ENCODE assay signal across 8 mouse cellular contexts in the genomic region with DNA sequence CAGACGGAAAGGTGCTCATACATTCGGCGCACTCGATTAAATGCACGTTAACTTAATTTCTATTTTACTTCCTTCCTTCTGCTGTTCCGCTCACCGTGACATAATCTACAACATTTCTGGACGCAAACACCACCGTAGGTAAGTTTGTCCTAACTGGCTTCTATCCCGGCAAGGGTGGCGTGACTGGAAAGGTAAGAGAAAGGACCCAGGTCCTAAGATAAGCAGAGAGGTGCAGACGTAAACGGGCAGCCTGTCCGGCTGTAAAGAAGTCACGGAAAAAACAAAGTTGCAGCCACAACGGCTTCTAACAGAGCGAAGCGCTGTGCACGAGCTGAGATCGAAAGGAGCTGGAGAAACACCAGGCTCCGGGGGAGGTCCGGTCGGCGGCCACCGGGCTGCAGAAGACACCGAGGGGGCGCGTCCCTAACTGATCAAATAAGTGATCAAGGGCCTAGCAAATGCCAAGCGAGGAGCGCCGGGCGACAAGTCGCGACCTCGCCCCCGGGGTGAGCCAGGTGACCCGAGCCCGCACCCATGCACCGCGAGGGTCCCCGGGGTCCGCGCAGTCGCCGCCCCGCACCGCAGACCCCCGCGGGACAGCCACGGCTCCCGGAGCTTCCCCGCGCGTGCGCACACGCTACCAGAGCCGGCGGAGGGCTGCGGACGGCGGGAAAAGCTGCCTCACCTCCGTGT. TPM values are rescaled to one million over a fixed set of nuclear protein-coding genes. Genes with fewer than 3 reads are reported as not detected.
DNase-seq lines count a peak whose midpoint lies in the region; ATAC-seq and TF ChIP-seq lines count a peak whose summit lies in the region.

No protein-coding gene starts in this region.

- H3K36me3 ChIP-seq in kidney, embryonic 16.5 days (ENCODE audit: insufficient read depth, low read length): 0 out of 2 replicates have a peak, but pooled peaks cover 4% of the 10 kb centered on the region
- H3K36me3 ChIP-seq in G1E (replicated peaks): peaks cover 10% of the 10 kb centered on the region
- H3K36me3 ChIP-seq in embryonic facial prominence, embryonic 15.5 days: peaks cover 14% of the 10 kb centered on the region
- H3K36me3 ChIP-seq in limb, embryonic 10.5 days: peaks cover 24% of the 10 kb centered on the region
- H3K36me3 ChIP-seq in midbrain, postnatal 0 days (ENCODE audit: insufficient read depth, low read length): no peaks in the 10 kb centered on the region

- intact Hi-C loops in left cerebral cortex, postnatal 4 days (cut with DNase I): no loop called here

- peaks cover 19% of the 10 kb centered on the region for H3K4me1 ChIP-seq in kidney, embryonic 16.5 days (ENCODE audit: insufficient read depth, low read length)
- peaks cover 31% of the 10 kb centered on the region for H3K4me1 ChIP-seq in G1E (ENCODE audit: insufficient read depth, low read depth, low read length)
- peaks cover 21% of the 10 kb centered on the region for H3K4me1 ChIP-seq in embryonic facial prominence, embryonic 15.5 days
- H3K4me1 ChIP-seq in limb, embryonic 10.5 days: peaks cover 20% of the 10 kb centered on the region
- H3K4me1 ChIP-seq in midbrain, postnatal 0 days (ENCODE audit: insufficient read depth, low read length): peaks cover 2% of the 10 kb centered on the region; the same call in 1 of the 2 replicates

- ATAC-seq in kidney, embryonic 16.5 days (ENCODE audit: low FRiP score, low TSS enrichment): peak; percentile 72
- no peak for ATAC-seq in G1E (ENCODE audit: extremely low read depth, insufficient number of reproducible peaks, low FRiP score, poor library complexity, severe bottlenecking)
- ATAC-seq in embryonic facial prominence, embryonic 15.5 days (ENCODE audit: insufficient number of reproducible peaks, low FRiP score, low TSS enrichment, low read depth): peak; percentile 65
- peak; percentile 72 for ATAC-seq in midbrain, postnatal 0 days (ENCODE audit: low FRiP score)

- DNase-seq in kidney, postnatal 25 days: no peak
- DNase-seq in G1E (ENCODE audit: low spot score): peak; percentile 40
- no peak for DNase-seq in limb, embryonic 10.5 days (ENCODE audit: low spot score)
- no peak for DNase-seq in midbrain, postnatal 0 days (ENCODE audit: low spot score)
- DNase-seq in left cerebral cortex, postnatal 4 days: no peak
- DNase-seq in retina, postnatal 1 day: no peak

- under 1% methylated on average over 62 of the region's 62 CpGs for WGBS in kidney, embryonic 16.5 days
- under 1% methylated on average over 62 of the region's 62 CpGs for WGBS in embryonic facial prominence, embryonic 15.5 days
- WGBS in limb, embryonic 10.5 days: 2% methylated on average over 62 of the region's 62 CpGs
- WGBS in midbrain, postnatal 0 days: 1% methylated on average over 53 of the region's 62 CpGs

- peak overlapping the region; percentile 90 for H3K4me2 ChIP-seq in kidney, embryonic 16.5 days (replicated peaks; ENCODE audit: low read depth, low read length)
- H3K4me2 ChIP-seq in embryonic facial prominence, embryonic 15.5 days (replicated peaks): peak overlapping the region; percentile 68
- H3K4me2 ChIP-seq in midbrain, postnatal 0 days (ENCODE audit: low read depth, low read length, poor library complexity, severe bottlenecking): peak overlapping the region; percentile 84

- peak overlapping the region; percentile 99 for H3K27ac ChIP-seq in kidney, embryonic 16.5 days (ENCODE audit: low read length)
- H3K27ac ChIP-seq in embryonic facial prominence, embryonic 15.5 days (replicated peaks): peak overlapping the region; percentile 95
- peak overlapping the region; percentile 94 for H3K27ac ChIP-seq in limb, embryonic 10.5 days
- peak overlapping the region; percentile 92 for H3K27ac ChIP-seq in midbrain, postnatal 0 days (ENCODE audit: low read depth, low read length)

- peak overlapping the region; percentile 96 for H3K9ac ChIP-seq in kidney, embryonic 16.5 days (replicated peaks; ENCODE audit: low read length)
- H3K9ac ChIP-seq in embryonic facial prominence, embryonic 15.5 days: peak overlapping the region; percentile 83
- peak overlapping the region; percentile 76 for H3K9ac ChIP-seq in midbrain, postnatal 0 days (replicated peaks; ENCODE audit: low read length, poor library complexity, severe bottlenecking)

- H3K9me3 ChIP-seq in kidney, embryonic 16.5 days (ENCODE audit: low read length): no peaks in the 10 kb centered on the region
- H3K9me3 ChIP-seq in G1E (replicated peaks): no peaks in the 10 kb centered on the region
- no peaks in the 10 kb centered on the region for H3K9me3 ChIP-seq in embryonic facial prominence, embryonic 15.5 days (replicated peaks)
- H3K9me3 ChIP-seq in limb, embryonic 10.5 days (replicated peaks): no peaks in the 10 kb centered on the region
- H3K9me3 ChIP-seq in midbrain, postnatal 0 days (ENCODE audit: low read length): no peaks in the 10 kb centered on the region

- H3K4me3 ChIP-seq in kidney, embryonic 16.5 days (ENCODE audit: low read length): peak overlapping the region; percentile 77
- peak overlapping the region; percentile 95 for H3K4me3 ChIP-seq in G1E (ENCODE audit: low read depth, low read length)
- H3K4me3 ChIP-seq in embryonic facial prominence, embryonic 15.5 days (replicated peaks): peak overlapping the region; percentile 65
- peak overlapping the region; percentile 98 for H3K4me3 ChIP-seq in limb, embryonic 10.5 days
- H3K4me3 ChIP-seq in midbrain, postnatal 0 days (ENCODE audit: low read depth, low read length): peak overlapping the region; percentile 88

- H3K27me3 ChIP-seq in kidney, embryonic 16.5 days (ENCODE audit: insufficient read depth, low read length): no peaks in the 10 kb centered on the region
- no peaks in the 10 kb centered on the region for H3K27me3 ChIP-seq in G1E (ENCODE audit: insufficient read depth, low read length)
- H3K27me3 ChIP-seq in embryonic facial prominence, embryonic 15.5 days: no peaks in the 10 kb centered on the region
- no peaks in the 10 kb centered on the region for H3K27me3 ChIP-seq in limb, embryonic 10.5 days (ENCODE audit: low read depth, poor library complexity, severe bottlenecking)
- no peaks in the 10 kb centered on the region for H3K27me3 ChIP-seq in midbrain, postnatal 0 days (ENCODE audit: insufficient read depth, low read length)

- no peak for TF ChIP-seq CTCF in G1E (IDR thresholded peaks at IDR 0.05; ENCODE audit: low read depth, low read length)
- TF ChIP-seq CTCF in midbrain, postnatal 0 days (IDR thresholded peaks at IDR 0.05): no peak

RNA-seq across cellular contexts. Expression of gene Cdc5l, which starts 0.7 kb away (rescaled TPM):
- 57.6 and 65.0 TPM in 2 replicates for polyA plus RNA-seq in kidney, embryonic 16.5 days (2015; fragmentation: Nextera tagmentation; extraction: Ambion mirVana)
- total RNA-seq in G1E (2014; fragmentation: Nextera tagmentation): 73.2 and 78.5 TPM in 2 replicates
- 106 and 109 TPM in 2 replicates for total RNA-seq in G1E (2017)
- polyA plus RNA-seq in G1E (2012): 6.5 and 7.5 TPM in 2 replicates
- polyA plus RNA-seq in embryonic facial prominence, embryonic 15.5 days (2015; fragmentation: Nextera tagmentation; extraction: Ambion mirVana): 56.4 and 65.7 TPM in 2 replicates
- polyA plus RNA-seq in limb, embryonic 10.5 days (2016; fragmentation: Nextera tagmentation; extraction: Ambion mirVana): 68.3 and 68.9 TPM in 2 replicates
- total RNA-seq in midbrain, postnatal 0 days (2014; rRNA removed): 36.7 and 47.4 TPM in 2 replicates
- polyA plus RNA-seq in midbrain, postnatal 0 days (2015; fragmentation: Nextera tagmentation; extraction: Ambion mirVana): 54.3 and 57.9 TPM in 2 replicates
- 10 to 100 TPM; 56.5 to 57.1 TPM for total RNA-seq in left cerebral cortex, postnatal 4 days (2021)

RNA-seq across cellular contexts. Expression of gene Spats1, which starts 42.4 kb away (rescaled TPM):
- polyA plus RNA-seq in kidney, embryonic 16.5 days (2015; fragmentation: Nextera tagmentation; extraction: Ambion mirVana): 0.16 and 0.44 TPM in 2 replicates
- total RNA-seq in G1E (2014; fragmentation: Nextera tagmentation) (not detected in 2 replicates), G1E (2017) (0.11 and 0.17 TPM in 2 replicates)
- polyA plus RNA-seq in G1E (2012): not detected in 2 replicates
- 0.46 and 0.81 TPM in 2 replicates for polyA plus RNA-seq in embryonic facial prominence, embryonic 15.5 days (2015; fragmentation: Nextera tagmentation; extraction: Ambion mirVana)
- 0.33 and 1.1 TPM in 2 replicates for polyA plus RNA-seq in limb, embryonic 10.5 days (2016; fragmentation: Nextera tagmentation; extraction: Ambion mirVana)
- total RNA-seq in midbrain, postnatal 0 days (2014; rRNA removed): 2.3 and 5.8 TPM in 2 replicates
- polyA plus RNA-seq in midbrain, postnatal 0 days (2015; fragmentation: Nextera tagmentation; extraction: Ambion mirVana): 3.4 and 3.6 TPM in 2 replicates
- total RNA-seq in left cerebral cortex, postnatal 4 days (2021): 1 to 10 TPM; 2.0 to 3.0 TPM
